Mouse (Mus musculus) left cerebral cortex, adult 18-20 months (tissue): ENCODE measurements around the gene Olfr1157. TPM values are rescaled to one million over a fixed set of nuclear protein-coding genes. Genes with fewer than 3 reads are reported as not detected.

Experiments
- DNase-seq, 2 experiments: peaks; one replicate each; pipeline ENCODE4 v3.0.0; 2021 to 2022; ENCODE audit warnings: low spot score in 2 of 2, mixed read lengths in 1 of 2
- long read RNA-seq, 2 experiments: library from polyadenylated mRNA; stranded (forward); transcript quantifications; one replicate each; pipeline ENCODE4 v2.0.0; 2021
- total RNA-seq, 2 experiments: library from RNA; stranded (reverse); gene quantifications; 2 replicates each; pipeline ENCODE4 v1.2.3; 2021

Olfr1157 gene
- total RNA-seq, result not detected
- long read RNA-seq, experiment 1, result 0 reads
- long read RNA-seq, experiment 2, result 0 reads

GRCm38 (mm10) chr2:87968199-87968598 lies at the start of gene Olfr1157:
Gene Olfr1157, minus strand, starts transcription at chr2:87968299.
- DNase-seq, result no peak

- DNase-seq, result no peak
Measured at GRCm38 (mm10) chr2:88007515-88008318, 39.6 kb upstream of the Olfr1157 start, which contains the start of gene Olfr1160. Gene Olfr1160, minus strand, starts transcription at chr2:88008268.

GRCm38 (mm10) chr2:87989813-87990212 lies 21.7 kb upstream of the Olfr1157 start, which contains the start of gene Olfr1158:
Gene Olfr1158, plus strand, starts transcription at chr2:87990113.
- no peak for DNase-seq

- DNase-seq, result no peak
Measured at GRCm38 (mm10) chr2:87974563-87974962, 6.5 kb upstream of the Olfr1157 start, which contains the start of gene Olfr74. Gene Olfr74, minus strand, starts transcription at chr2:87974663.

- DNase-seq, result no peak
Measured at GRCm38 (mm10) chr2:87953000-87953399, 15.1 kb downstream of the Olfr1157 start, which contains the start of gene Olfr1156. Gene Olfr1156, minus strand, starts transcription at chr2:87953100.

- no peak for DNase-seq
Measured at GRCm38 (mm10) chr2:87945037-87945436, 23.1 kb downstream of the Olfr1157 start, which contains the start of gene Olfr1155. Gene Olfr1155, minus strand, starts transcription at chr2:87945137.

Other genes with a start within 250 kb of the Olfr1157 start
- gene Olfr1138, start 228.3 kb downstream of the Olfr1157 start, total RNA-seq, result not detected
- gene Olfr1140, start 224.5 kb downstream of the Olfr1157 start, total RNA-seq, result not detected
- not detected for gene Olfr1141, start 214.3 kb downstream of the Olfr1157 start, total RNA-seq
- gene Olfr152, start 188.8 kb downstream of the Olfr1157 start, total RNA-seq, result not detected
- not detected for gene Olfr1143, start 167.7 kb downstream of the Olfr1157 start, total RNA-seq
- not detected for gene Olfr1145, start 158.5 kb downstream of the Olfr1157 start, total RNA-seq
- not detected for gene Olfr1148, start 137.8 kb downstream of the Olfr1157 start, total RNA-seq
- gene Olfr1150-ps1, start 124.3 kb downstream of the Olfr1157 start, total RNA-seq, result not detected
- not detected for gene Olfr1151, start 112.4 kb downstream of the Olfr1157 start, total RNA-seq
- gene Olfr1152, start 101.8 kb downstream of the Olfr1157 start, total RNA-seq, result not detected
- not detected for gene Olfr1153, start 73.3 kb downstream of the Olfr1157 start, total RNA-seq
- gene Olfr1154, start 63.1 kb downstream of the Olfr1157 start, total RNA-seq, result not detected
- gene Olfr1155, start 23.2 kb downstream of the Olfr1157 start, total RNA-seq, result not detected
- gene Olfr1156, start 15.2 kb downstream of the Olfr1157 start, total RNA-seq, result not detected
- gene Olfr74, start 6.4 kb upstream of the Olfr1157 start, total RNA-seq, result not detected
- not detected for gene Olfr1158, start 21.8 kb upstream of the Olfr1157 start, total RNA-seq
- gene Olfr1160, start 40.0 kb upstream of the Olfr1157 start, total RNA-seq, result not detected
- gene Olfr1161, start 54.5 kb upstream of the Olfr1157 start, total RNA-seq, result not detected
- gene Olfr73, start 69.4 kb upstream of the Olfr1157 start, total RNA-seq, result not detected
- not detected for gene Olfr1162, start 82.8 kb upstream of the Olfr1157 start, total RNA-seq
- not detected for gene Olfr1163, start 103.5 kb upstream of the Olfr1157 start, total RNA-seq
- not detected for gene Olfr1164, start 125.7 kb upstream of the Olfr1157 start, total RNA-seq
- not detected for gene Olfr1166, start 160.0 kb upstream of the Olfr1157 start, total RNA-seq
- gene Olfr1167, start 186.9 kb upstream of the Olfr1157 start, total RNA-seq, result not detected
- gene Olfr1168, start 213.6 kb upstream of the Olfr1157 start, total RNA-seq, result not detected